In genomic region chr10:121585056-121585790, GRCm38 (mm10) we compare ENCODE assay signal across 8 mouse cellular contexts. TPM values are rescaled to one million over a fixed set of nuclear protein-coding genes. Genes with fewer than 3 reads are reported as not detected.
DNase-seq lines count a peak whose midpoint lies in the region; ATAC-seq and TF ChIP-seq lines count a peak whose summit lies in the region.

No protein-coding gene starts in this region.

- peaks cover 11% of the 10 kb centered on the region for H3K4me1 ChIP-seq in heart, embryonic 12.5 days (replicated peaks)
- H3K4me1 ChIP-seq in brown adipose tissue, adult 24 weeks (ENCODE audit: control insufficient read depth, insufficient read depth, insufficient read length, low read length), result peaks cover 9% of the 10 kb centered on the region; the same call in 1 of the 2 replicates
- peaks cover 5% of the 10 kb centered on the region; the same call in 1 of the 2 replicates for H3K4me1 ChIP-seq in hindbrain, postnatal 0 days (ENCODE audit: insufficient read depth, low read length)
- peaks cover 16% of the 10 kb centered on the region for H3K4me1 ChIP-seq in midbrain, embryonic 13.5 days (replicated peaks)

- H3K9ac ChIP-seq in heart, embryonic 12.5 days, result peak overlapping the region; percentile 97
- H3K9ac ChIP-seq in hindbrain, postnatal 0 days (replicated peaks; ENCODE audit: low read length), result peak overlapping the region; percentile 90; the same call in 1 of the 2 replicates
- H3K9ac ChIP-seq in midbrain, embryonic 13.5 days (replicated peaks), result peak overlapping the region; percentile 91; the same call in 1 of the 2 replicates

- peaks cover 49% of the 10 kb centered on the region for H3K36me3 ChIP-seq in heart, embryonic 12.5 days
- peaks cover 25% of the 10 kb centered on the region for H3K36me3 ChIP-seq in hindbrain, postnatal 0 days (ENCODE audit: insufficient read depth, low read length)
- H3K36me3 ChIP-seq in midbrain, embryonic 13.5 days, result peaks cover 39% of the 10 kb centered on the region

- H3K27me3 ChIP-seq in heart, embryonic 12.5 days (replicated peaks), result no peaks in the 10 kb centered on the region
- no peaks in the 10 kb centered on the region for H3K27me3 ChIP-seq in hindbrain, postnatal 0 days (ENCODE audit: insufficient read depth, low read length)
- no peaks in the 10 kb centered on the region for H3K27me3 ChIP-seq in midbrain, embryonic 13.5 days

- ATAC-seq in heart, embryonic 12.5 days (ENCODE audit: insufficient number of reproducible peaks, low FRiP score), result no peak
- no peak for ATAC-seq in hindbrain, postnatal 0 days
- no peak for ATAC-seq in midbrain, embryonic 13.5 days

- no peak for TF ChIP-seq CTCF in hindbrain, postnatal 0 days (IDR thresholded peaks at IDR 0.05; ENCODE audit: low read depth)

- H3K27ac ChIP-seq in heart, embryonic 12.5 days (ENCODE audit: poor library complexity, severe bottlenecking), result no peak overlapping the region
- no peak overlapping the region for H3K27ac ChIP-seq in brown adipose tissue, adult 24 weeks (replicated peaks; ENCODE audit: low read depth, low read length)
- no peak overlapping the region for H3K27ac ChIP-seq in hindbrain, postnatal 0 days
- no peak overlapping the region for H3K27ac ChIP-seq in midbrain, embryonic 13.5 days

- H3K4me2 ChIP-seq in heart, embryonic 12.5 days, result peak overlapping the region; percentile 77
- peak overlapping the region; percentile 86 for H3K4me2 ChIP-seq in hindbrain, postnatal 0 days (ENCODE audit: low read depth, low read length)
- H3K4me2 ChIP-seq in midbrain, embryonic 13.5 days (replicated peaks), result peak overlapping the region; percentile 74

- DNase-seq in heart, postnatal 4 days, result no peak
- DNase-seq in hindbrain, postnatal 0 days (ENCODE audit: low spot score), result no peak
- no peak for DNase-seq in urinary bladder, postnatal 25 days (ENCODE audit: low spot score)
- no peak for DNase-seq in adrenal gland, postnatal 4 days (ENCODE audit: low spot score in 2 of 2)
- no peak for DNase-seq in kidney, adult 11 months

- no peaks in the 10 kb centered on the region for H3K9me3 ChIP-seq in heart, embryonic 12.5 days (replicated peaks)
- H3K9me3 ChIP-seq in hindbrain, postnatal 0 days (ENCODE audit: low read length), result no peaks in the 10 kb centered on the region
- H3K9me3 ChIP-seq in midbrain, embryonic 13.5 days, result no peaks in the 10 kb centered on the region

- H3K4me3 ChIP-seq in heart, embryonic 12.5 days, result peak overlapping the region; percentile 97
- peak overlapping the region; percentile 100 for H3K4me3 ChIP-seq in brown adipose tissue, adult 24 weeks (ENCODE audit: insufficient read depth, low read depth, low read length)
- peak overlapping the region; percentile 88 for H3K4me3 ChIP-seq in hindbrain, postnatal 0 days (ENCODE audit: low read length)
- peak overlapping the region; percentile 88 for H3K4me3 ChIP-seq in midbrain, embryonic 13.5 days (replicated peaks)

- 77% methylated on average over 20 of the region's 20 CpGs for WGBS in heart, embryonic 12.5 days
- WGBS in hindbrain, postnatal 0 days, result 90% methylated on average over 20 of the region's 20 CpGs
- 91% methylated on average over 20 of the region's 20 CpGs for WGBS in midbrain, embryonic 13.5 days

RNA-seq across cellular contexts. Expression of gene Tbk1, which starts 1.4 kb away (rescaled TPM):
- polyA plus RNA-seq in heart, embryonic 12.5 days (2016; fragmentation: Nextera tagmentation; extraction: Ambion mirVana), result 23.9 and 27.7 TPM in 2 replicates
- total RNA-seq in heart, postnatal 4 days (2021), result 10 to 100 TPM; 18.7 to 26.8 TPM
- polyA plus RNA-seq in brown adipose tissue, adult 24 weeks (2012; ENCODE audit: insufficient read depth, insufficient read length, missing spikeins), result 9.4 and 16.4 TPM in 2 replicates
- 8.1 and 16.7 TPM in 2 replicates for total RNA-seq in hindbrain, postnatal 0 days (2014; rRNA removed)
- 21.7 and 26.0 TPM in 2 replicates for polyA plus RNA-seq in hindbrain, postnatal 0 days (2015; fragmentation: Nextera tagmentation; extraction: Ambion mirVana)
- polyA plus RNA-seq in midbrain, embryonic 13.5 days (2015; fragmentation: Nextera tagmentation; extraction: Ambion mirVana), result 33.4 and 34.6 TPM in 2 replicates
- total RNA-seq in adrenal gland, postnatal 4 days (2021), result 10 to 100 TPM; 44.3 to 53.2 TPM

RNA-seq across cellular contexts. Expression of gene Xpot, which starts 40.9 kb away (rescaled TPM):
- polyA plus RNA-seq in heart, embryonic 12.5 days (2016; fragmentation: Nextera tagmentation; extraction: Ambion mirVana), result 43.7 and 47.6 TPM in 2 replicates
- total RNA-seq in heart, postnatal 4 days (2021), result 10 to 100 TPM; 32.3 to 38.0 TPM
- polyA plus RNA-seq in brown adipose tissue, adult 24 weeks (2012; ENCODE audit: insufficient read depth, insufficient read length, missing spikeins), result 30.2 and 40.6 TPM in 2 replicates
- total RNA-seq in hindbrain, postnatal 0 days (2014; rRNA removed), result 116 and 132 TPM in 2 replicates
- 24.0 and 30.2 TPM in 2 replicates for polyA plus RNA-seq in hindbrain, postnatal 0 days (2015; fragmentation: Nextera tagmentation; extraction: Ambion mirVana)
- 27.7 and 31.9 TPM in 2 replicates for polyA plus RNA-seq in midbrain, embryonic 13.5 days (2015; fragmentation: Nextera tagmentation; extraction: Ambion mirVana)
- total RNA-seq in adrenal gland, postnatal 4 days (2021), result 10 to 100 TPM; 66.1 to 69.0 TPM

RNA-seq across cellular contexts. Expression of gene D930020B18Rik, which starts 56.2 kb away (rescaled TPM):
- 0.09 TPM in 1 of 2 replicates, not detected in the other for polyA plus RNA-seq in heart, embryonic 12.5 days (2016; fragmentation: Nextera tagmentation; extraction: Ambion mirVana)
- not detected for total RNA-seq in heart, postnatal 4 days (2021)
- not detected in 2 replicates for polyA plus RNA-seq in brown adipose tissue, adult 24 weeks (2012; ENCODE audit: insufficient read depth, insufficient read length, missing spikeins)
- total RNA-seq in hindbrain, postnatal 0 days (2014; rRNA removed), result 0.11 and 0.26 TPM in 2 replicates
- 0.25 and 0.39 TPM in 2 replicates for polyA plus RNA-seq in hindbrain, postnatal 0 days (2015; fragmentation: Nextera tagmentation; extraction: Ambion mirVana)
- polyA plus RNA-seq in midbrain, embryonic 13.5 days (2015; fragmentation: Nextera tagmentation; extraction: Ambion mirVana), result 0.15 and 0.19 TPM in 2 replicates
- under 1 TPM in 1 of 2 experiments, not detected in 1; 0.14 TPM for total RNA-seq in adrenal gland, postnatal 4 days (2021)
